Mouse (Mus musculus): ENCODE measurements at regions not wholly inside any gene's neighbourhood (a gene's known extent, or its start where the extent isn't known, plus 50 kb on each side); places are given as distances from the start of the nearest gene placed in this dataset.
"Not testable (repeated sequence)": the region's sequence is repeated elsewhere in the genome, so short reads cannot be mapped to it uniquely, and the experiment has no call there.

DNA sequence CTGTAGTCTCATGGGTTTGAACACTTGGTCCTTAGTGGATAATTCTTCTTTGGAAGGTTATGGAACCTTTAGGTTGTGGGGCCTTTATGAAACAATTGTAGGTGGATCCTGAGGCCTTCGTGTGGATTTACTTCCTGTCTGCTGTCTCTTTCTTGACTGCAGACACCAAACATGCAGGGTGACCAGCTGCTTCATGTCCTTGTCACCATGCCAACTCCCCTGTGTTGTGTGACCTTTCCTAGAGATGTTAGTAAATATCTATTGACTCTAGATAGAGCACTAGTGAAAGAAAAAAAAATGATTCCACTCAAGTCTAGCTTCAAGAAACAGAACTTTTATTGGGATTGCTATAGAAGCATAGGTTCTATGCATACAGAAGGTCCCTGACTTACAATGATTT lies 119.7 kb upstream of the Arhgap20 start:
- no peak for ATAC-seq
- Histone ChIP-seq H3K27ac (ENCODE audit: low read length) (no peak overlapping the region), H3K4me2 (ENCODE audit: low read length) (no peak overlapping the region), H3K9ac (replicated peaks; ENCODE audit: low read depth, low read length) (no peak overlapping the region), H3K36me3 (ENCODE audit: control insufficient read depth, insufficient read depth) (no peaks in the 10 kb centered on the region), H3K9me3 (ENCODE audit: control insufficient read depth, low read length) (no peaks in the 10 kb centered on the region), H3K4me3 (replicated peaks; ENCODE audit: low read length) (no peak overlapping the region), H3K27me3 (replicated peaks; ENCODE audit: control insufficient read depth, insufficient read depth, low read length) (no peaks in the 10 kb centered on the region), H3K4me1 (replicated peaks; ENCODE audit: control insufficient read depth, insufficient read depth, low read length) (no peaks in the 10 kb centered on the region)
- 65% methylated on average over 1 of the region's 1 CpGs for WGBS

DNA sequence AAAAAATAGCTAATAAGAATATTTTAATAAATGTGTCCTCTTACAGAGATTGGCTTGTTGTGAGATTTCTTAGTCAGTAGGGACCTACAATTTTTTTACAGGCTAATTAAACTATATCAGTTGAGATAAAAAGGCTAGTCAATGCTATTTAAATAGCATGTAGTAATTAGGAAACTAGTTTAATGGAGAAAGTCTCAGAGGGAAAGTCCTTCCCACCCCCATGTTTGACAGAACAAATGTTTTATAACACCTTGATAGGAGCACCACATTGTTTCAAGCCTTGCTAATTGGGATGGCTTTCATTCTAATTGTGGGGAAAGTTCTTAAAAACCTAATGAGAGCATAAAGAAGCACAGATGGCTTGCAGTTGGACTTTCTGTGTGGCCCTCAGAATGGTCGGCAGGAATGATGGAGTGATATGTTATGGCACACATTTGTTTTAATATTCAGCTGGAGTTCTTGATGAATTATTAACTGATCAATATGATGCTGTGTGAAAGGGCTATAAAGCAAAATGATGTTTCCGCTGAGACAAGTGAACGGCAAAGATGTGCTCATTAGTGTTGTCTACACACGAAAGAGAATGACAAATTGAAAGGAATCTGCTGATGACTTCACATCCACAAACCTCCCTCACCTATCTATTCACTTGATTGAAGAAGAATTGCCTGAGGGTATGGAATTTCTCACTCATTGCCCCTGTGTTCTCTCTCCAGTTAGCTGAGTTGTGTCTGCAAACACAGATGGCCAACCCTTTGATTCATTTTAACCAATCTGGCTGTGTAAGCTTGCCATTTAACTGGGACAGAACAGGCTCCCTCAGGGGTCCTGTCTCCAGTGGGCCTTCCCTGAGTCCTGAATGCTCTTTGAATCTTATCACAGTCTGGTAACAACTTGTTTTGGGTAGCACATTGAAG lies 111.5 kb upstream of the Arhgap20 start:
- H3K27ac ChIP-seq (ENCODE audit: low read length): no peak overlapping the region
- H3K9me3 ChIP-seq (ENCODE audit: control insufficient read depth, low read length): no peaks in the 10 kb centered on the region
- no peaks in the 10 kb centered on the region for H3K36me3 ChIP-seq (ENCODE audit: control insufficient read depth, insufficient read depth)
- no peak overlapping the region for H3K4me2 ChIP-seq (ENCODE audit: low read length)
- ATAC-seq: peak; percentile 76
- H3K27me3 ChIP-seq (replicated peaks; ENCODE audit: control insufficient read depth, insufficient read depth, low read length): no peaks in the 10 kb centered on the region
- no peak overlapping the region for H3K4me3 ChIP-seq (replicated peaks; ENCODE audit: low read length)
- whole genome bisulfite sequencing: 50% methylated on average over 4 of the region's 4 CpGs
- H3K4me1 ChIP-seq (replicated peaks; ENCODE audit: control insufficient read depth, insufficient read depth, low read length): no peaks in the 10 kb centered on the region
- H3K9ac ChIP-seq (replicated peaks; ENCODE audit: low read depth, low read length): no peak overlapping the region

DNA sequence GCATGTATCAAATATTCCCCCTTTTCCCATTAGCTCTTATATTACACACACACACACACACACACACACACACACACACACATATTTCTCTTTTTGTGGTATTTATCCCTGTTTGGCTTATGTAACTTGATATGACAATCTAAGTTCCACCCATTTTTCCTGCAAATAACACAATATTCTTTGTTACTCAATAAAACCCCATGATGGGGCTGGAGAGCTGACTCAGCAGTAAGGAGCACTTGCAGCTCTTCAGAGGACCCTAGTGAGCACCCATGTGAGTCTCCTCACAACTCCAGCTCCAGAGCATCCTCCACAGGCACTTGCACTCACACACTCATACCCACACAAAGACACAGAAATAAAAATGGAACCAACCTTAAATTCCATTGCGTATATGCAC lies 110.5 kb upstream of the Arhgap20 start:
- 98% methylated on average over 1 of the region's 1 CpGs for WGBS
- no peaks in the 10 kb centered on the region for H3K9me3 ChIP-seq (ENCODE audit: control insufficient read depth, low read length)
- no peak for ATAC-seq
- H3K4me1 ChIP-seq (replicated peaks; ENCODE audit: control insufficient read depth, insufficient read depth, low read length): no peaks in the 10 kb centered on the region
- H3K4me3 ChIP-seq (replicated peaks; ENCODE audit: low read length): no peak overlapping the region
- H3K27me3 ChIP-seq (replicated peaks; ENCODE audit: control insufficient read depth, insufficient read depth, low read length): no peaks in the 10 kb centered on the region
- no peak overlapping the region for H3K4me2 ChIP-seq (ENCODE audit: low read length)
- H3K36me3 ChIP-seq (ENCODE audit: control insufficient read depth, insufficient read depth): no peaks in the 10 kb centered on the region
- H3K9ac ChIP-seq (replicated peaks; ENCODE audit: low read depth, low read length): no peak overlapping the region
- H3K27ac ChIP-seq (ENCODE audit: low read length): no peak overlapping the region

DNA sequence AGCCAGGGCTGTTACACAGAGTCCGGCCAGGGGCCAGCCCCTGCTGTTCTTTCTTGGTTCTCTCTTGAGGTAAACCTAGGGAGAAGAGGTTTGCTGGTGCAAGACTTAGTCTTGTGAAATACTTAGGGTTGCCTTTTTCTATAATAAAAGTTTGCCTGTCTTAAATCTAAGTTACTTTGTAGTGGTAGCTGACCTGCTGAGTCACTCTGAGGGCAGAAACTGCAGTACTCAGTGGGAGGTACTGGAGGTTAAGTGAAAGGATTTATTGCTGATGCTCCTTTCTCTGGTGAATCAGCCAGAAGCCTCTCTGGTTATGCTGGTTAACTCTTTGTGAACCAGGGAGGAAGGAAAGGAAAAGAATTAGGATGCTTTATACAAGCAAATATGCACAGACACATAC lies 107.3 kb upstream of the Arhgap20 start:
- H3K4me2 ChIP-seq (ENCODE audit: low read length): no peak overlapping the region
- no peak overlapping the region for H3K27ac ChIP-seq (ENCODE audit: low read length)
- H3K9ac ChIP-seq (replicated peaks; ENCODE audit: low read depth, low read length): no peak overlapping the region
- no peak overlapping the region for H3K4me3 ChIP-seq (replicated peaks; ENCODE audit: low read length)
- no peak for ATAC-seq
- H3K9me3 ChIP-seq (ENCODE audit: control insufficient read depth, low read length): no peaks in the 10 kb centered on the region
- no peaks in the 10 kb centered on the region for H3K36me3 ChIP-seq (ENCODE audit: control insufficient read depth, insufficient read depth)
- H3K4me1 ChIP-seq (replicated peaks; ENCODE audit: control insufficient read depth, insufficient read depth, low read length): no peaks in the 10 kb centered on the region
- WGBS: 78% methylated on average over 1 of the region's 1 CpGs
- no peaks in the 10 kb centered on the region for H3K27me3 ChIP-seq (replicated peaks; ENCODE audit: control insufficient read depth, insufficient read depth, low read length)

DNA sequence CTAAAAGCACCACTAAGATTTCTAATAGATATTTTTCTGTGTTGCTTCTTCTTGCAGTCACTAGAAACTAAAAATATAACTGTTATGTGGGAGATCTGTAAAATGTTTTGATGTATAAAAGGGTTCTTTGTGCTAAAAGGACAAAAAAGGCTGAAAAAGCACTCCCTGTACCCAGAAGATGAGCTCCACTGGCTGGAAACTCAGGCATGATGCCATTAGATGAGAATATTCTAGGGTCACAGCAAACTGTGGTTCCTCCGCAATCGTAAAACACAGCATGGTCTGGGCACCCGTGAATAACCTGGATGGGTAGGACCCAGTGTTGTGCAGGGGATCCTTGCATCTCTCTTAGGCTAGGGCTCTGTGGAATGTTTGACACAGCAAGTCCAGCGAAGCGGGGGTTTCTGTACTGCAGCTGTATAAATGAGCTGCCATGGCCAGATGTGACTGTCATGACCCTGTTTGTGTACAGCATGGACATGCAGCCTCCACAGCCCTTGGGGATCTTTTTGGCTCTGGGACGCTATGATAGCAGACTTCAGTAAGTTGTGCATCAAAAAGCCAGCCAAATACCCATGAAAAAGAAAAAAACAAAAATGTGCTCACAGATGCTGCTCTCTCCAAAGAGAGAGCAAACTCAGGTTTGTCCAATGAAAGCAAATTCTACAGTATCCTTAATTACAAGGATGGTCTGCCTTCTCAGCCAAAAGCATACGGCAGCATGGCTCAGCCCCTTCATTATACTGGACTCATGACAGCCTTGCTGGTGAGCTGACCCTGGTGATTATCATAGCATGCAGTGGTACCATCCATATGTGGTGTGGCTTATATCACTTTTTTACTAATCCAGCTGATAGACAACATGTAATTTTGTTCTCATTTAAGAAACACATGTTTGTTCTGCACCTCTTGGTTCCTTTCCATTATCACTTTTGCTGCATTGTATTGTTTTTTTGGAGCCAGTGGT lies 103.9 kb upstream of the Arhgap20 start:
- H3K4me3 ChIP-seq (replicated peaks; ENCODE audit: low read length): no peak overlapping the region

DNA sequence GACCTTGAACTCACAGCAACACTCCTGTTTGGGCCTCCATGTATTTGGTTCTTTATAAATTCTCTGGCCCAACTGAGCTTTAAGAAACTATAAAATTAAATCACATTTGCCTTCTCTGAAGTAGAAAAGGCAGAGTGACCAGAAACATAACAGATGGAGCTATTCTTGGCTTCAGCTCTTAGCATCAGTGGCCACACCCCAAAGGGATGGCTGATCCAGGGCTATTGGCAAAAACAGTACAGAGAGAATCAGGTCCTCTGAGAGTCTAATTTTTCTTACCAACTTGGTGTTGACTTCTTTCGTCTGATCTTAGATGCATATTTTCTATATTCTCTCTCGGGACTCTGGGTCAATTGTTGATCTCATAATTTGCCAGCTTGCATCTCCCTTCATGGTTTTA lies 103.2 kb upstream of the Arhgap20 start:
- no peak overlapping the region for H3K9ac ChIP-seq (replicated peaks; ENCODE audit: low read depth, low read length)
- no peak overlapping the region for H3K4me3 ChIP-seq (replicated peaks; ENCODE audit: low read length)
- ATAC-seq: no peak
- no peaks in the 10 kb centered on the region for H3K27me3 ChIP-seq (replicated peaks; ENCODE audit: control insufficient read depth, insufficient read depth, low read length)
- H3K27ac ChIP-seq (ENCODE audit: low read length): no peak overlapping the region
- H3K4me2 ChIP-seq (ENCODE audit: low read length): no peak overlapping the region
- no peaks in the 10 kb centered on the region for H3K36me3 ChIP-seq (ENCODE audit: control insufficient read depth, insufficient read depth)
- no peaks in the 10 kb centered on the region for H3K9me3 ChIP-seq (ENCODE audit: control insufficient read depth, low read length)
- WGBS: 91% methylated on average over 2 of the region's 2 CpGs
- no peaks in the 10 kb centered on the region for H3K4me1 ChIP-seq (replicated peaks; ENCODE audit: control insufficient read depth, insufficient read depth, low read length)

More for the DNA sequence above, 103.9 kb upstream of the Arhgap20 start:
- Histone ChIP-seq H3K4me1 (replicated peaks; ENCODE audit: control insufficient read depth, insufficient read depth, low read length) (no peaks in the 10 kb centered on the region), H3K36me3 (ENCODE audit: control insufficient read depth, insufficient read depth) (no peaks in the 10 kb centered on the region), H3K27me3 (replicated peaks; ENCODE audit: control insufficient read depth, insufficient read depth, low read length) (no peaks in the 10 kb centered on the region), H3K27ac (ENCODE audit: low read length) (no peak overlapping the region), H3K9me3 (ENCODE audit: control insufficient read depth, low read length) (no peaks in the 10 kb centered on the region), H3K4me2 (ENCODE audit: low read length) (no peak overlapping the region), H3K9ac (replicated peaks; ENCODE audit: low read depth, low read length) (no peak overlapping the region)
- no peak for ATAC-seq
- WGBS: 83% methylated on average over 7 of the region's 7 CpGs

DNA sequence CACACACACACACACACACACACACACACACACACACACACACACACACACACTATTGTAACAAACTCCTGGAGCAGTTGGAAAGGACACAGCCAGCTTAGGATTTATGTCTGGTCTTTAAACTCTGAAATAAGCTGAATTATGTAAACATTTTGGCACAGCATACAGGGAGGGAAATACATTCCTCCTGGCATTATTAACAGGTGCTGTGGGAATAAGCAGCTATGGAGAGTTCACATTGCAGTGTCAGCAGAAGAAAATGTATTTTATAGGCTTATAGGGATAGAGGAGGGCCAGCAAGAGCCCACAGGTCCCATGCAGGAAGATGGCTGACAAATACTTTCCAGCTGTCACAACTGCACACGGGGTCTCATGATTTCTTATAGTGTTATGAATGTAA lies 100.8 kb upstream of the Arhgap20 start:
- WGBS: 55% methylated on average over 1 of the region's 1 CpGs
- Histone ChIP-seq H3K9me3 (ENCODE audit: control insufficient read depth, low read length) (no peaks in the 10 kb centered on the region), H3K27ac (ENCODE audit: low read length) (no peak overlapping the region), H3K9ac (replicated peaks; ENCODE audit: low read depth, low read length) (no peak overlapping the region), H3K4me1 (replicated peaks; ENCODE audit: control insufficient read depth, insufficient read depth, low read length) (no peaks in the 10 kb centered on the region), H3K36me3 (ENCODE audit: control insufficient read depth, insufficient read depth) (no peaks in the 10 kb centered on the region), H3K4me2 (ENCODE audit: low read length) (no peak overlapping the region), H3K4me3 (replicated peaks; ENCODE audit: low read length) (no peak overlapping the region), H3K27me3 (replicated peaks; ENCODE audit: control insufficient read depth, insufficient read depth, low read length) (no peaks in the 10 kb centered on the region)
- ATAC-seq: no peak

DNA sequence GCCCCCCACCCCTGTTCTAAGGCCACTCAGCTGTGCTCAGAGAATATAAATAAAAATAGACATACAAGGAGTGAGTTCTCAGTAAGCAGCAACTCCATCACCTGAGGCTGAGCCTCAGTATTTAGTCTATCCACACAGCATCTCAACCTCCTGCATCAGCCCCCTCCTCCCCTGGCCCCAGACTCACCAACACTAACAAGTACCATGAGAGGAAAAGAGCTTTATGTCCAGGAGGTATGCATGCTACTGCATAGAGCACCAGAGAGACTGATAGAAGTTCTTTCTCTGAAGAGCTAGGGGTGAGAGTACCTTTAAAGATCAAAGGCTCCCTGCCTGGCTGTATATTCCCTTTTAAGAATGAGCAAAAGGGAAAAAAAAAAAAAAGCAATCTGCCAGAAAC lies 100.3 kb upstream of the Arhgap20 start:
- Histone ChIP-seq H3K36me3 (ENCODE audit: control insufficient read depth, insufficient read depth) (no peaks in the 10 kb centered on the region), H3K27ac (ENCODE audit: low read length) (no peak overlapping the region)

DNA sequence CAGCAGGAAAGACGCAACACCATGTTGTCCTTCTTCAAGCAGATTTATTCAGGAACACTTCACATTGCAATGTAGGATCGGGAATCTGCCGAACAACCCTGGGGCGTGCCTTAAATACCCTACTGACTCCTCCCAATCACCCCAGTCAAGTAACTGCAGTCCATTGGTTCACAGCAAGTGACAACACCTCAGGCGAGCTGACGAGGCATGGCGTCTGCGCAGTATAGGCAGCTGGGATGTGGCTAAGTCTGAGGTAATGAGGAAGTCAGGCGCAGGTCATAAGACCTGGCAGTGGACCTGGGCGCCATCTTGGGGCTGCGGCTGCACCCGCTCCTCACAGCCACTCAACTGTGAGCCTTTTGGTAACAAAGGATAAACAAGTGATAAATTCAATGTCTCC lies 96.2 kb upstream of the Arhgap20 start:
- H3K4me2 ChIP-seq (ENCODE audit: low read length); H3K9ac ChIP-seq (replicated peaks; ENCODE audit: low read depth, low read length); H3K27ac ChIP-seq (ENCODE audit: low read length); H3K9me3 ChIP-seq (ENCODE audit: control insufficient read depth, low read length); H3K36me3 ChIP-seq (ENCODE audit: control insufficient read depth, insufficient read depth); ATAC-seq; H3K27me3 ChIP-seq (replicated peaks; ENCODE audit: control insufficient read depth, insufficient read depth, low read length); H3K4me3 ChIP-seq (replicated peaks; ENCODE audit: low read length); H3K4me1 ChIP-seq (replicated peaks; ENCODE audit: control insufficient read depth, insufficient read depth, low read length): not testable (repeated sequence)
- WGBS: 94% methylated on average over 12 of the region's 12 CpGs

More for the DNA sequence above, 100.3 kb upstream of the Arhgap20 start:
- Histone ChIP-seq H3K9ac (replicated peaks; ENCODE audit: low read depth, low read length) (no peak overlapping the region), H3K4me2 (ENCODE audit: low read length) (no peak overlapping the region), H3K9me3 (ENCODE audit: control insufficient read depth, low read length) (no peaks in the 10 kb centered on the region), H3K4me1 (replicated peaks; ENCODE audit: control insufficient read depth, insufficient read depth, low read length) (no peaks in the 10 kb centered on the region), H3K4me3 (replicated peaks; ENCODE audit: low read length) (no peak overlapping the region), H3K27me3 (replicated peaks; ENCODE audit: control insufficient read depth, insufficient read depth, low read length) (no peaks in the 10 kb centered on the region)
- no peak for ATAC-seq
